Mouse (Mus musculus) stomach, postnatal 0 days (tissue): Measurements from ENCODE around the gene Smim24.

Experiments
- CTCF ChIP-seq: IDR thresholded peaks from 2 replicates; pipeline ENCODE4 v1.5.1; 2016; ENCODE audit warnings: antibody characterized with exemption, low read depth, mild to moderate bottlenecking, moderate library complexity
- EP300 ChIP-seq: optimal IDR thresholded peaks from 2 replicates; pipeline ENCODE3; 2016; ENCODE audit warnings: antibody characterized with exemption

GRCm38 (mm10) chr10:81356991-81357844, 35.6 kb upstream of the Smim24 start, which contains the start of gene Mfsd12:
- TF ChIP-seq CTCF (no peak), EP300 (no peak)
